Mouse (Mus musculus) heart, adult 11 months (tissue): ENCODE data around the gene Cul4a.
"Not testable (repeated sequence)": the region's sequence is repeated elsewhere in the genome, so short reads cannot be mapped to it uniquely, and the experiment has no call there.

Experiments used
- DNase-seq: peaks from one replicate; pipeline ENCODE4 v3.0.0; 2022

Cul4a gene

DNA sequence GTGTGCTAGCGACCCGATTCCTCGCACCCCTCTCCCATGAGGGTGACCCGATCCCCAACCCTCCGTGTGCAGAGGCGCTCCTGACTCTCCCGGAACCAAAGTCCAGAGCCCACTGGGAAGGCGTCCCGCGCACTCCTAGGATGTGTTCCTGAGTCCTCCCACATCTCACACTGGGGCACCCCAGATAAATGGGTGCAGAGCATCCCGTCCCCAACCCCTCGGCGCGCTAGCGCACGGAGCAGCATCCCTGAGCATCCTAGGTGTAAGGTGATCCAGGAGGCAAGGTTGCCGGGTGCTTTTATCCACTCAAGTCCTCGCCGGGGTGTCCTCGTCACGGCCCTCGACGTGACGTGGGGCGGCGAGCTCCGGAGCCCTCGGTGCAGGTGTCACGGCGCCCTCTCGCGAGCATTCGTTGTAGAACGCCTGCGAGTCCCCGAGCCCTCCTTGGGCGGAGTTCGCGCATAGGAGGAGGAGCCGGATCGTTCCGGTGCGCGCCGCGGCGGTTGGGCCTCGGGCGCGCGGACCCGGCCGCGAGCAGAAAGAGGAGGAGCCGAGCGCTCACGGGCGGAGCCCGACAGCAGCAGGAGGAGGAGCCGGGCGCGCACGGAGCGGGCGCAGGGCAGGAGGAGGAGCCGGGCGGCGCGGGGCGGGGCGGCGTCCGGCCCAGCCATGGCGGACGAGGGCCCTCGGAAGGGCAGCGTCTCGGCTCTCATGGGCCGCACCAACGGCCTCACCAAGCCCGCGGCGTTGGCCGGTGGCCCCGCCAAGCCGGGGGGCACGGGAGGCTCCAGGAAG, at the start of gene Cul4a, which contains the start of gene Pcid2:
Gene Cul4a, plus strand, starts transcription at position 535 of the 795 bp plus-strand sequence.
Gene Pcid2, minus strand, starts transcription at position 373 of the 795 bp plus-strand sequence.
- DNase-seq = peak; percentile 100

DNA sequence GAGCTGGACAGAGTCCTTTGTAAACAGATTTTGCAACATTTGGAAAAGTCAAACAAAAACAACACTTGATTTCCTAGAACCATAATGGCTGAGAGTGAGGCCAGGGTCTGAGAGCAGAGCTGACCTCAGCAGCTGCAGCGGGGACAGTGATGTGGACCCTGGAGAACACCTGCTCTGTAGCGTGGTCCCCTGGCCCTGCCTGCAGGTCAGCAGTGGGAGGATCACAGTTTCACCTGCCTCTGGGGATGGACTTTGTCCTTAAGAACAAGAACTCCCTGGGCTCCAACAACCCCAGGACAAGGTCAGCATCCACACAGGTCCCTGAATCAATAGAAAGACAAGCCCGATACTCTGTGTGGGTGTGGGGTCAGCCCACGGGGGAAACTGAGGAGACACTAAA, 48.1 kb upstream of the Cul4a start:
- DNase-seq = no peak

DNA sequence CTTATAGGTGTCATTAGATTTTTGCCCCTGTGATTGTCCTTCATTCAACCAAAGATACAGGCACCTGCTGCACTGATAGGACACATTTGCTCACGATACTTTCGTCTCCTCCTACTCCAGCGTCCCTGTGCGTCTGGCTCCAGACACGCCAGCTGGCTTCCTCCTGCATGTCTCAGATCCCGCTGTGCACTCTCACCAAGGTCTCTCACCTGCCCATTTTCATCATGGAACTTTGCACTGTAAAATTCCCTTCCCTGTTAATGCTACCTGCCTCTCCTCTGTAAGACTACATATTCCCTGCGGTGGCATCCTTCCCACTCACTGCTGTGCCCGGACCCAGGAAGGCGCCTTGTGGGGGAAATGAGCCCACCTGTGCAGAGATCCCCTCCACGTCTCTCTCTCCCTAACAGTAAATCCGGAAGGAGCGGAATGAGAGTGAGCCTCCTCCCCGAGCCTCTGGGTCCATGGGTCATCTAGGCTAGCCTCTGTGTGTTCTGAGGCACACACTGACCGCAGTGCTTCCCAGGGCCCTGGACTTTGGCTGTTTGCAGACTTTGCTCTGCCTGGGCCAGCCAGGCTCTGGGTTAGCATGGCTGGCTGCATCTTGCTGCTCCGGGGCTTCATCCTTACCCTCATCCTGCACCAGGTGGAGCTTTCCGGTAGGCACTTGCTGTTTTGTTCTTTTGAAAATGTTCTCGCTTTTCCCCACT, 44.8 kb upstream of the Cul4a start, which contains the start of gene Proz:
Gene Proz, plus strand, starts transcription at position 474 of the 710 bp plus-strand sequence.
- no peak for DNase-seq

DNA sequence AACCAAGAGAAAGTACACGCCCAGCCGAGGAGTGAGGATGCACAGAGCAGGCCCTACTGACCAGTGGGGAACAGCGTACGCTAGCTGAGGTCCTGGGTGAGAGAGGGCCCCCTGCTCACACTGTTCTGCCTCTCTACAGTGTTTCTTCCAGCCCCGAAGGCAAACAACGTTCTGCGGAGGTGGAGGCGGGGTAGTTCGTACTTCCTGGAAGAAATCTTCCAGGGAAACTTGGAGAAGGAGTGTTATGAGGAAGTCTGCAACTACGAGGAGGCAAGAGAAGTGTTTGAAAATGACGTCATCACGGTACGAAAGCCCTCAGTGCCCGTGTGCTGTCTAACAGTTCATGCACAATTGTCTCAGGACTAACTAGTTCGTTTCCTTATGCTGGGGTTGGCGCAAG, 42.3 kb upstream of the Cul4a start:
- DNase-seq = no peak

DNA sequence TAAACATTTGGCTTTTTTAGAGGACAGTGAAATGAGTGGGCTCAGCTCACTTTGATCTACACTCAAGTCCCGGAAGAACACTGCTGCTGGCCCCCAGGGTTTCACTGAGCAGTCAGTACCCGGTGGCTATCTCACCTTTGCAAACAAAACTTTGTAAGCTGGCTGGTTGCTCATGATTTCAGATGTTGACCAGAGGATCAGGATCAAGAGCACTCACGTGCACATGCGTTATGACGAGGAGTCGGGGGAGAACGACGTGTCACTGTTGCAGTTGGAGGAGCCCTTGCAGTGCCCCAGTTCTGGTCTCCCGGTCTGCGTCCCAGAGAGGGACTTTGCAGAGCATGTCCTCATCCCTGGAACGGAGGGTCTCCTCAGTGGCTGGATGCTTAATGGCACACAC, 32.2 kb upstream of the Cul4a start:
- no peak for DNase-seq

DNA sequence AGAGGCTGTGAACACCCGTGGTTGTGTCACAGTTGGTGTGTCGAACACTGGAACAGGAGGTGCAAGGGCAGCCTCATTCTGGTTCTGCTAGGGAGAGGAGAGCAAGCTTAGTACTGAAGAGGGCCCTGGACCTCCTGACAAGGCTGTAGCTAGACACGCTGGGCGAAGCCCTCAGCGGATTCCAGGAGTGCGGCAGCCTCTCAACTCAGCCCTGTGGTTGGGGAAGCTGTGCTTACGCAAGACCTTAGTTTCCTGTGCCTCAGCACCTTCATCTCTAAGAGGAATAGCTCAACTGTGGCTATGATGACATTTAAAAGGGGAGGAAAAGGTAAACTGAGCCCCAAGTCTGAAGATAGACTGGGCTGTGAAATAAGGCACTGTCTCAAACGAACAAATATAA, 30.4 kb upstream of the Cul4a start:
- peak; percentile 36 for DNase-seq

DNA sequence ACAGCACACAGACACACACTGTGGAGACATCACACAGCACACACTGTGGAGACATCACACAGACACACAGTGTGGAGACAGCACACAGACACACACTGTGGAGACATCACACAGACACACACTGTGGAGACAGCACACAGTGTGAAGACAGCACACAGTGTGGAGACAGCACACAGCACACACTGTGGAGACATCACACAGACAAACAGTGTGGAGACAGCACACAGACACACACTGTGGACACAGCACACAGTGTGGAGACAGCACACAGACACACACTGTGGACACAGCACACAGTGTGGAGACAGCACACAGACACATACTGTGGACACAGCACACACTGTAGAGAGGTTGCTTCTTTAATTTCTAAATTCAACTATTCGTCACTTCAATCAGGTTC, 29.8 kb upstream of the Cul4a start:
- not testable (repeated sequence) for DNase-seq

DNA sequence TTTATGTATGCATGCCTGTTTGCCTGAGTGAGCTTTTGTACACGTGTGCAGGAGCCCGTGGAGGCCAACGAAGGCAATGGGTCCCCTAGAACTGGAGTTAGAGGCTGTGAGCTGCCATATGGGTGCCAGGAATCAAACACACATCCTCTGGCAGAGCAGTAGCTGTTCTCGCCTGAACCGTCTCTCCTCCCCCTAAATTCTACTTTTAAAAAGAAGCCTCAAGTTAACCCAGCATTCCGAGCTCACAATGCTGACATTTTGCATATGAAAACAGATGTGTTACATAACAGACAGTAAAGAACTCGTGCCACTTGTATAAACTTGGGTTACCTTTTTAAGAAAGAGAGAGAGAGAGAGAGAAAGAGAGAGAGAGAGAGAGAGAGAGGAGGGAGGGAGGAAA, 27.9 kb upstream of the Cul4a start:
- no peak for DNase-seq

DNA sequence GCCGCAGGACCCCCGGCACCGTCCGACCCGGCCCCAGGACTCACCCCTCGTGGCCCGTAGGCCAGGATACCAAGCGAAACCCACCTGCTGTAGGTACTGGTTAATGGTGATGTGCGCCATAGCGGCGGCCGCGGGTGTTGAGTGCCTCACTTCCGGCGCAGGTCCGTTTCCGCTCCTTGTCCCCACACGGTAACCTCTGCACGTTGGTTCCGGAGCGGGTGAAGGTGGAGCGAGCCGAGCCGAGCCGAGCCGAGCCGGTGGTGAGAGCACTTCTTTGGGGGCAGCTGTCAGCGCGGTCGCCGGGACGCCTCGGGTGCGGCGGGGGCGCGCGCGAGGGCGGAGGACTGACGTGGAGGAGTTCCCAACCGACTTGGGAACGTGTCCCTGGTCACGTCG, 732 bp upstream of the Cul4a start:
- DNase-seq = peak; percentile 98

DNA sequence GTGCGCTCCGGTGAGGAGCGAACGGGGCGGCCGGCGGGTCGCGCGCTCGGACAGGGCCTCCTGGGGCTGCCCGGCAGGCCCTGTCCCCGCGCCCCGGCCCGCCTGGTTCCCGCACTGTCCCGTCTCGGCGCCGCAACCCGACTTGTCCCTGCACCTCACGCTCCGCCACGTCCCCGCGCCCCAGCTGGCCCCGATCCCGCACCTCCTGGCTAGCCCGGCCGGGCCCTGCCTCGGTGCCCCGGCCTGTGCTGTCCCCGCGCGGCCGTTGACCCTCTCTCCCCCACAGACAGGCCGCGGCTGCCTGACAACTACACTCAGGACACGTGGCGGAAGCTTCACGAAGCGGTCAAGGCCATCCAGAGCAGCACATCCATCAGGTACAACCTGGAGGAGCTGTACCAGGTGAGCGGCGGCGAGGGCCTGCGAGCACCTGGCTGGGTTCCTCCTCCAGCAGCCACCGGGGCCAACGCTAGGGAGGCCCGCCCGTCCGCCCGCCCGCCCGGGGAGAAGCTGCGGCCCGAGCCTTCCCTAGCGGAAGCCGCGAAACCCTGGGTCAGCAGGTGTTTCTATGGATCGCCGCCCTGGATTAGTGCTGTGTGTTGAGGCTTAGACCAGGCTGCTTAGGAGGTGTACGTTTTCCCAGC, 609 bp downstream of the Cul4a start:
- DNase-seq = no peak

DNA sequence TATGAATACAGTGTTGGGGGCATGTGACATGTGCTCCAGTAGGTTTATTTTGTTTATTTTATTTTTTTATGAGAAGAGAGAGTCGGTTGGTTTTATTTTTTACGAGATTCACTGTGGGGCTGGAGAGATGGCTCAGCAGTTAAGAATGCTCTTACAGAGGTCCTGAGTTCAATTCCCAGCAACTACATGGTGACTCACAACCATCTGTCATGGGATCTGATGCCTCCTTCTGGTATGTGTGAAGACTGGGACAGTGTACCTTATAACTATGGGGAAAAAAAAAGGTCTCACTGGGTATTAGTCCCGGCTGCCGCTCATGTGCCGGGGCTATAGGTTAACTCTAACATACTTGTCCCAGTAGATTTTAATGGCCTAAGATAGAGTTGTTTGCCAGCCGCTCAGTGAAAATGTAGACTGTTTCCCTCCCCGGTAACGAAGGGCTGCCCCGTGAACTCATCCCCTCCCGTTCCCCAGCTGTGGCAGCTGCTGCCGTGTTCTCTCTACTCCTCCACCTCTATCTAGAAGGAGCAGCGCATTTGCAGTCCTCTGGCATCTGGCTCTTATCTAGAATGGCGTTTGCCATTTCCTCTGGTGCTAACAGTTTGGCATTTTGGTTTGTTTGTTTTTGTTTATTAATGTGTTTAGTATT, 2.7 kb downstream of the Cul4a start:
- DNase-seq = peak; percentile 85

DNA sequence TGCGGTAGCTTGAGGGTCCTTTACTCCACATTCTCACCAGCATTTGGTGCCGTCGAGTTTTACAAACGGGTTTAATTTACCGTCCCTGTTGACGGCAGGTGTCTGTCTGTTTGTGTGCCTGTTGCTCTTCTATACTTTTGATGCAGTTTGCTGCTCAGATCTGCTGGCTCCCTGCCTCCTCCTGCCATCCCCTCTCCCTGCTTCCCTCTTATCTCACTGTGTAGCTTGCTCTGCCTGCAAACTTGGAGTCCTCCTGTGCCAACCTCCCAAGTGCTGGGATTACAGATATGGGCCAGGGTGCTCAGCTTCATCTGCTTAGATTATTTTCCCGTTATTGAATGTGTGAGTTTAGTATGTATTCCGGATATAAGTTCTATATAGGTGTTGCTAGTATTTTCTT, 3.5 kb downstream of the Cul4a start:
- no peak for DNase-seq

DNA sequence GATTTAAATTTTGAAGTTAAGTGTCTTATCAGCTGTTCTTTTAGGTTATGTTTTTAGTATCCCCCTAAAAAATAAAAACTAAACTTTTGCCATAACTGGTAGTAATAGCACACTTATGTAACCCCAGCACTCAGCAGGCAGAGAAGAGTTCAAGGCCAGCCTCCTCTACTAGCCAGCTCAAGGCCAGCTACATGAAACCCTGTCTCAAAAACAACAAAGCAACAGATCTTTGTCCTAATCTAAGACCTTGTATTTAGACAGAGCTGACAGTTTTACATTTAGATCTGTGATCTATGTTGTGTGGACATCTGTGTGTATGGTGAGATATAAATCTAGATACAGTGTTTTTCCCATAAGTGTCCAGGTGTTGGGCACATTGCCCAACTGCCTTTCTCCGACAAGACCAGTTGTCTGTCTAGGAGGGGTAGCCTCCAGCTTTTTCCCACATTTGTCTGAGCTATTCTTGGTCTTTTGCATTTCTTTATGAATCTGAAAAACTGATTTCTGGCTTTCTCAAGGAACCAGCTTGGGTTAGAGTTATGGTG, 4.1 kb downstream of the Cul4a start:
- no peak for DNase-seq

DNA sequence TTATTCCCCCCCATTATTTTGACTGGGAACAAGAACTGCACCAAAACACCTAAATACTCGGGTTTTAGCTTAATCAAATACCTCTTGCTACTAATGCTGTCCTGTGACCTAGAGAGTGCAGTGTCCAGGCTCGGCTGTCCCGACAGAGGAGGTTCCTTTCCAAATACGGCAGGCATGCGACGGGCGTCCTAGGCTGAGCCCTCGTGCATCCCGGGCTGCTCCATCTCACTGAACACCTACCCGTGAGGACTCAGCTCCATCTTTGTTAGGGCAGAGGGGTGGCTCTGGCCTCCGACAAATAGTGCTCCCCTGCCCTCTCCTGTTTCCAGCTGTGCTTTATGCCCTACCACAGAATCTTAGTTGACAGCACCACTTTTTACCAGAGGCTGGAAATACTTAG, 6.5 kb downstream of the Cul4a start:
- peak; percentile 93 for DNase-seq

DNA sequence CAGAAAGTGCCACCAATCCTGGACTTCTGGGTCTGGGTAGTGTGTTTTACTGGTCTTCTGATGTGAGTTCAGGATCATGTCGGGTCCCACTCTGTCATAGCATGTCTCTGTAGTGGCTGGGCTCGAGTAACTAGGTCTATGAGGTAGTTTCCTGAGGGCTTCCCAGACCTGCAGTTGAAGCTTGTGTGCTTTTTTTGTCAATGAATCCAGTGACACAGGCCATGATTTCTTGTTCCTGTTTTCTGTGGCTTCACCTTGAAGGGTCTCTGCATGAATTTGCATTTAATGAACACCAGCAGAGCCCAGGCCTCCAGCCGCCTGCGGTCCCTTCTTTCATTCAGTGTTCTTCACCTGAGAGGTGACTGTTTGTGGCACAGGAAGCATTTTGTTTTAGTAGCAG, 7.8 kb downstream of the Cul4a start:
- no peak for DNase-seq

DNA sequence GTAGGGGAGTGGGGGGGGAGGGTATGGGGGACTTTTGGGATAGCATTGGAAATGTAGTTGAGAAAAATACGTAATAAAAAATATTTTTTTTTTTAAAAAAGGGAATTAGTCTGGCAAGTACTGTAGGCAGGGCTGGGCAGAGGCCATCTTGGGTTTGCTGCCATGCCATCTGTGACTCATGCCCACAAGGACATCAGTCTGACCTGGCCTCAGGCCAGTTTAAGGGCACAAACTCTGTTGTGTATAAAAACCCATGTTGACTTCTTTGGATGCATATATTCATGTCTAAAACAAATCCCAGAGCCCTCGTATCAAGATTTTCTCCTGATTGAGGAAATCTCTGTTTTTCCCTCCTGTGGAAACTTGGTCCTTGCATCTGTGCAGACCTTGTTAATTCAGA, 11.7 kb downstream of the Cul4a start:
- no peak for DNase-seq

DNA sequence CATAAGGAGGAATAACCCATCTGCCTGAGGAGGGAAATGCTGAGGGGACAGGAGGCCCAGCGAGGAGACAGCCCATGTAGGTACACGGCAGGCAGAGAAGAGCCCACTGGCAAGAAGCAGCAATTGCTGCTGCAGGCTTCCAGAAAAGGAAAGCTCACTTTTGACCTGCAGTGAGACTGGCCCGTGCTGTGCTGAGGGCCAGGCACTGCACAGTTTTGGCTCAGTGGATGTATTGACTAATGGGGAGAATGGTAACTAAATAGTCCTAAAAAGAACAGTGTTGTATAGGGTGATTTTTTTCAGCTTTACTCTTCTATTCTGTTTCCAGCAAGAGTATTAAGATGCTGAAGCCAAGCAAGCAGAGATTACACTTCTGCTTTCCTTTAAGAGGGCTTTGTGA, 13.1 kb downstream of the Cul4a start:
- no peak for DNase-seq

DNA sequence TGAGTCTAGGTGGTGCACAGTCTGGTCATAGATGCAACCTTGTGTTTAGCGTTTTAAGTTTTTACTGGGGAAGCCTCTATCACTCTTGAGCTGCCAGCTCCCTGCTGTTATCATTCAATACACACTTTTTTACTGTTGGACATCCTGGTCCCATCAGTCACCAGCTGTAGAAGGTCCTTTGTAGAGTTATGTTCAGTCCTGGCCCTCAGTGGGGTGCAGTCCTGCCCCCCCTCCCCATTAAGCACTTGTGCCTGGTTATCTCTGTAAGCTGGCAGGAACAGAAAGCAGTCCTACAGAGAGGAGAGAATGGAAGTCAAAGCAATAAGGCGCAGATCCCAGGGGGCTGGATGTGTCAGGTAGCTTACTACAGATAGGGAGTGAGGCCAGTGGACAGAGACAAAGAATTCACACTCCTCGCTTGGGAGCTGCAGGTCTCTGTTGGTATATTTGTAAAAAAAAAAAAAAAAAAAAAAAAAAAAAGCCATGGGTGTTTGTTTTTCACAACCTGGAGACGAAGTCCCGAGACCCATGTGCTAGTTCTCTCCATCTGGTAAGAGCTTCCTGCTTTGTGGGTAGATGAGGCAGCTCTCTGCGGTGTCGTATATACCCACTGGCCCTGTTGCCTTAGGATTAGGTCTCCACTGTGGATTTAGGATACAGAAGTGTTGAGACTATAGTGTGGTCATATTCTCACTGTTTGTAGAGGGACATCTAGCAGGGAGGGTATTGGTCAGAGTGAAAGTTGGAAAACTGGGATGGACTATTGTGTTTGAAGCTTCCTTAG, 15.7 kb downstream of the Cul4a start:
- DNase-seq = no peak

DNA sequence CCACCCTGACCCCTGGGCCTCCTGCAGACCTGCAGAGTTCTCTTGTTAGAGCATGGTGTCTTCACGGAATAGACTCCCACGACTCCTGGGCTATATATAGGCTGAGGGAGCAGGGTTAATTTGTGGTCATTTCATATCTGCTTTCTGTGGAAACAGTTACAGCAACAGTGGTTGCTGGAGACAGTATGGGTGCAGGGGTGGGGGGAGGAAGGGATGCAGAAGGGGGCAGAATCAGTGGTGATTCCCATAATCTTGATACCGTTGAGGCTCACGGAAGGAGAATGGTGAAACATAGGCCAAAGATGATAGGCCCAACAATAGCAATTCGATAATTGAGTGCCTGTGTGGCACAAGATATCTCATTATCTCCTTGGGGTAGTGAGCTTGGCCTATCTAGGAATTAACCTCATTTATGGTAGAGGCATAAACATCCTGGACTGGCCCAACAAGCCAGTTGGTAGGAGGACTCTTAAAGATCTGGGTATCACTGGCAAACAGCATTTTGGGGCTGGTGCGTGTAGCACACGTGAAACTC, 17.5 kb downstream of the Cul4a start:
- DNase-seq = no peak

DNA sequence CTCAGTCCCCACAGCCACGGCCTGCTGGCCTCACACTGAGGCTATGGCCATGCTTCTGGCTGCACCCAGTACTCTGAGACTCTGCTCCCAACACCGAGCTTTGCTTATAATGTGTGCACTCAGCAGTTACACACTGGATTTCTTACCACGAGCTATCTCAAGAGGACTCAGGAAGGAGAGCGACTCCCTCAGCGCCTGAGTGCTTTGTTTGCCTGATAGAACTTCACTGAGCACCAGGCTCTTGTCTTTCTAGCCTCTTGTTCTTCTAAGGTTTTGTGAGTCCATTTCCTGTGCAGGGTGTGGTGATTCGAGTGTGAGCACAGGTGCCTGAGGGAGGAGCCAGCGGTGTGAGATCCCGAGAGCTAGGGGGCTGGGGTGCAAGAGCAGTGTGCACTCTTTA, 19.5 kb downstream of the Cul4a start:
- DNase-seq = no peak

DNA sequence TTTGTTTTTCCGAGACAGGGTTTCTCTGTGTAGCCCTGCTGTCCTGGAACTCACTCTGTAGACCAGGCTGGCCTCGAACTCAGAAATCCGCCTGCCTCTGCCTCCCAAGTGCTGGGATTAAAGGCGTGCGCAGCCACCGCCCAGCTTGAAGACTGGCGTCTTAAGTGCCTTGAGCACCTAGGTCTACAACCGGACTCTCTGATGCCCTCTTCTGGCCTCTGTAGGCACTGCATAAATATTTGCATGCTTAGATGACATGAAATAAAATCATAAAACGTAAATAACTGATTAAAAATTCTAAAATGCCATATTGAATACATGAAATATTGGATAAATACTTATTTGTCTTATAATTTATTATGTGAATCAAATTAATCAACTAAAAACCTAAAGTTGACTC, 26.8 kb downstream of the Cul4a start:
- not testable (repeated sequence) for DNase-seq

DNA sequence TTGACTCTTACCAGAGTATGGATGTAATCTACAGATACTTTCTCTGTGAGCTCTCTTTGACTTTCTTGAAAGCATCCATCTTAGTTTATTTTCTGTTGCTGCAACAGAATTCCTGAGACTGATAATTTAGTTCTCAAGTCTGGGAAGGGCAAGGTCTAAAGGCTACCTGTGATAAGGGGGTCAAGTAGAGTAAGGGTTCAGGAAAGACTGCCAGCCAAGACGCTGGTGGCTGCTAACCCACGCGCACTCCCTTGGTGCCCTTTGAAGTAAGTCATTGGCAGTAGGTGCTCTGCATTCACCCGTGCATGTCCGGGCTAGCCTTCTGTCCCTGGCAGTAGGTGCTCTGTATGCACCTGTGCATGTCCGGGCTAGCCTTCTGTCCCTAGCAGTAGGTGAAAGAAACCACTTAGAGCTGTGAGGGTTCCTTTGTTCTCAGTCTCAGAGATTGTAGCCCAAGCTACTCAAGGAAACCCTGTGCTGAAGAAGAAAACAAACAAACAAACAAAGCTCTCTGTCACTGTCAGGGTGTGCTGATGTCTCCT, 34.3 kb downstream of the Cul4a start:
- DNase-seq = no peak
